Mouse (Mus musculus) cerebellum, postnatal 14 days (tissue): ENCODE data around the gene Dcpp3.
A peak's percentile ranks its signal among the peaks of the same experiment; 100 is the strongest.
"Not testable (repeated sequence)": the region's sequence is repeated elsewhere in the genome, so short reads cannot be mapped to it uniquely, and the experiment has no call there.

Experiments
- DNase-seq, 2 experiments: peaks; one replicate each; pipeline ENCODE4 v3.0.0; 2021; ENCODE audit warnings: mixed read lengths in 2 of 2

The Dcpp3 gene

GRCm38 (mm10) chr17:23917158-23917557 is at the start of gene Dcpp3:
Gene Dcpp3 (plus strand): TSS chr17:23917458.
- not testable (repeated sequence) for DNase-seq

DNA sequence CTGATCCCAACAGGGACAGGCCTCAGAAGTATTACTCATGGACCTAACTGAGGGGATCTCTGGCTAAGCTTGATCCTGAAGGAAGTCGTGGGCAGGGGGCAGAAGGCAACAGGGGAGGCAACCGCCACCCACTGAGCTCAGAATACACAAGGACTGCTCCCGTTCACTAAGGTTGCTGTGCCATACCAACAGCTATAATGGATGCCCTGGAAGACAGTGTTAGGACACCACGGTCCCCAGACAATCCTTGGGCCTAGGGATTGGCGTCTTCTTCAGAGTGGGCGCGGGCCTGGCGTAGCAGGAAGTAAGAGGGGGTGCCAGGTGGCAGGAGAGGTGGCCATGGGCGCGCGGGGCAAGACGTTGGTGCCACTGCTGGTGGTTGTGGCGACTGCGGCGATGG is 49.5 kb upstream of the Dcpp3 start, which contains the start of gene Prss21:
Gene Prss21, plus strand, starts transcription at position 301 of the 400 bp plus-strand sequence.
- no peak for DNase-seq

- DNase-seq, result no peak
These were observed 48.7 kb upstream of the Dcpp3 start for GRCm38 (mm10) chr17:23868513-23868912.

GRCm38 (mm10) chr17:23873884-23874856 is 43.1 kb upstream of the Dcpp3 start:
- peak; percentile 66 to 75 for DNase-seq

DNA sequence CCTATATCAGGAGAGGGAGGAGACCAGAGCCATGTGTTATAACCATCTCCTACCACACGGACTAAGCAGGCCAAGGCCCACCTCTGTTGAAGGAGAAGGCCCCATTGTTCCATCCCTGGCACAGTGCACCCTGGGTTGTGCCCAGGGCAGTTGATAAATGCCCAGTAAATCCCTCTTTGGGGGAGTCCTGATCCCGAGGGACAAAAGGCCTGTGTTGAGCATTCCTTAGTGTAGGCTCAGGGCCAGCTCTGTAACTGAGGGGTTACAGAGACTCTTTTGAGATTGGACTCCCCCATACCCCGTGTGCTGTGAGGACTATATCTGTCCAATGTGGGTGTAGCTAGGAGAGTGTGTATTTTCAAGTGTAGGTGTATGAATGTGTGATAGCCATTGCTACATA is 40.5 kb upstream of the Dcpp3 start:
- DNase-seq, result no peak

GRCm38 (mm10) chr17:23877166-23877565 is 40.1 kb upstream of the Dcpp3 start:
- no peak for DNase-seq

GRCm38 (mm10) chr17:23880576-23880975 is 36.7 kb upstream of the Dcpp3 start, which contains the start of the genes Dcpp1 and Dcpp2:
Gene Dcpp1 (plus strand): TSS chr17:23880876.
Gene Dcpp2 (plus strand): TSS chr17:23880880.
- DNase-seq, result not testable (repeated sequence)

- peak; percentile 90 to 91 for DNase-seq
These were observed 7.3 kb downstream of the Dcpp3 start for GRCm38 (mm10) chr17:23924531-23925007.

DNA sequence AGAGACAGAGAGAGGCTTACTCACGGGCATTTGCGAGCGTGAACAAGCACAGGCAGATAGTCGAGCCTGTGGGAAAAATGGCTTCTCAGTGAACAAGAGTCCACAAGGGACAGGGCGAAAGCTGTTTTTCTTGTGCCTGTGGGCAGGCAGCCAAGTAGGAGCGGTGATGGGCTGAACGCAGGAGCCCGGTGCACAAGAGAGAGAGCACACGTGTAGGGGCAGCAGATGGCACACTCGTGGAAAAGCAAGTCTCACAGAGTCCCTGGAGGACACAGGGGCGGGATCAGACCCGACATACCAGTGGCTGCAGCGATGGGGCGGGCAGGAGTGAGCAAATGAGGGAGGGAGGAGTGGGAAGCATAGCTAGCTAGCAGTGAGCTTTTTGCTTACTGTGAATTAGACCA is 7.8 kb downstream of the Dcpp3 start:
- DNase-seq, result peak; percentile 77 to 87

DNA sequence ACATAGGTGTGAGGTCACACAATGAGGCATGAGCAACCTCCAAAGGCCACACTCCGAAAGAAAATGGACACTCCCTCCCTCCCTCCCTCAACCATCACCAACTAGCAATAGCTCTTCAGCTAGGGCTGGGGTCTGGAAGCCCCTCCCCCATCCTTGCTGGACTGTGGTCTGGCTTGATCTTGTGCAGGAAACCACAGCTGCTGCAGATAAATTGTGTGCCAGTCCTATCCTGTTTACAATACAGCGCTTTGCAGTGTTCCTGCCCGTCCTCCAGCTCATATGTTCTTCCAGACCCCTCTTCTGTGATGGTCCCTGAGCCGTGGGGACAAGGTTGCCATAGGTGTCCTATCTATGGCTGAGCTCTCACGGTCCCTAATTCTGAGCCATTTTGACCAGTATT is 13.9 kb downstream of the Dcpp3 start:
- no peak for DNase-seq

DNA sequence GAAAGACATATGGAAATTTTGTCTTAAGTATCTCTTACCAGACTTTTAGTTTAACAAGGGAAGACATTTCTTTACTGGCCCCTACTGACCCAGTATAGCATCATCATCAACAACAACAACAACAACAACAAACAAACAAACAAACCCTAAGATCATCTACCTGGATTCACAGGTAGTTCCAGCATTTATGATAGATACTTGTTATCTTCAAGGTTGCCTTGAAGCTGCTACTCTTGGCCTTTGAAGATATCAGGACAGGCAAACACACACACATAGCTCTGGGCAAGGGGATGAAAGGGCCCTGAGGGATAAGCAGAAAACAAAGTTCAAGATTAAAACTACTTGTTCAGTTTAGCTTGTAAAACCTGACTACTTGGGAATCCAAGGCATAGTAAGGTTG is 24.1 kb downstream of the Dcpp3 start, which contains the start of gene Sbp:
Gene Sbp, plus strand, starts transcription at position 301 of the 400 bp plus-strand sequence.
- DNase-seq, result no peak

GRCm38 (mm10) chr17:23947486-23947885 is 30.2 kb downstream of the Dcpp3 start:
- not testable (repeated sequence) for DNase-seq

GRCm38 (mm10) chr17:23949068-23949467 is 31.8 kb downstream of the Dcpp3 start:
- DNase-seq, result no peak

DNA sequence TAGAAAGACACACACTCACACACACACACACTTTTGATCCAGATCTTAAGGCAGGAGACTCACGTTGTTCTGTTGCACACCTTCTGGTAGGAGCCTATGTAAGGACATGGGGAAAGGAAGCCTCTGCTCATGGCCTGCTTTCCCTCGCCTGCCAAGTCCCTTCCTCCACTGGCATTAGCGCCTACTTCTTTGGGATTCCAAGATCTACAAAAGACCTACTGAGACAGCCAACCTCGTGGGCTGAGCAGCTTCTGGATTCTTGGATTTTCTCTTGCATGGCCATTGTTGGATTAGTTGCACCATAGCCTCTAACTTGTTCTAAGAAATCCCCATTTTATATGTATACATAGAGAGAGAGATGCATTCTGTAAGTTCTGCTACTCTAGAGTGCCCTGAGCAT is 33.6 kb downstream of the Dcpp3 start:
- DNase-seq, result not testable (repeated sequence)

- DNase-seq, result no peak
These were observed 37.9 kb downstream of the Dcpp3 start, which contains the start of gene Sbpl for GRCm38 (mm10) chr17:23955174-23955573. Gene Sbpl (minus strand): TSS chr17:23955274.

DNA sequence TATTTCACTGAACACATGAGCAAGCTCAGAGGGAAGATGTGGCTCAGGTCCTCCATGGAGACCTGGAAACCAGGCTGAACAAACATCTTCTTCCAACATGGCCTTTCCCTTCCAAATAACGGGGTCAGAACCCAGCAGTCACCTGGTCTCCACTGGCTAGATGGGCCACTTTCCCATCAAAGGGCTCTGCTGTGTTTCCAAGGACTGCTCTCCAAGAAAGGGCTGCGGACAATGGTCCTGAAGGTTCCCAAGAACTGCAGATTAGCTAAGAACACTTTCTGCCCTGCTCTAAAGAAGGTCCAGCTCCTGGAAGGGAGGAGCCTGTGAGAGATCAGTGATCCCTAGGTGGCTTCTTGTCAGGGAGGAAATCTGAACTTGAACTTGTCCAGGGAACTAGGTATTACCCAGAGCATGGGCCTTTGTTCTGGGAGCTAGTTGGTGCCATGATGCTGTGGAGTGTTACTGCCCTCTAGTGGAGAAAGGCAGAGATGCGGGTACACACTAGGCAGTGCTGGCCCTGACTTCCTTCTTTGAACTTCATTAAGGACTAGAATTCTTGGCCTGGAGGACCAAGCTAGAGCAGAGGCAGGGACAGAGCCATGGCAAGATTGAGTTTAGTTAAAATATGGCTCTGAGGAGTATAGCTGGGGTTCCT is 43.0 kb downstream of the Dcpp3 start:
- peak; percentile 86 to 89 for DNase-seq

DNA sequence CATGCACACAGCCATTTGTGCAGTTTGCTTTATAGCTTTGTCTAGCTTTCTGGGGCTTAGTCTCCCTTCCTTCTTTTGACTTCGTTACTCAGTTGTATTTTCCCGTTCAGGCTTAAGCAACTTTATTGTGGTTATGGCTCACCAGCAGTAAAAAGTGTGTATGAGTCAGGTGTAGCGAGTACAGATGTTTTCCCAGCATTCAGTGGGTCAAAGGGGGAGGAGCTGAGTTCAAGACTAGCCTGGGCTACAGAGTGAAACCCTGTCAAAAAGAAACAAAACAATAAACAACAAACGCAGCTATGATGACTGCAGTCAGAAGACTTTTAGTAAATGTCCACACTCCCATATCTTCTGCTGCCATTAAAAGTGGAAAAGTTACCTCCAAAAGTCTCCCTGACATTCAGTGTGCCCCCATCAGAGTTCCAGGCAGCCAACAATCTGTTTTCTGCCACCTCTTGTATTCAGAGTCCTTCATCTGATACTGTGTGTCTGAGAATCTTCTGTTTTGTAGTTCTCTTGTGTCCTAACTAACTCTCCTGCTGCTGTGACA is 44.4 kb downstream of the Dcpp3 start:
- no peak for DNase-seq

GRCm38 (mm10) chr17:23965805-23966425 is 48.7 kb downstream of the Dcpp3 start:
- DNase-seq, result peak; percentile 33 to 45

DNA sequence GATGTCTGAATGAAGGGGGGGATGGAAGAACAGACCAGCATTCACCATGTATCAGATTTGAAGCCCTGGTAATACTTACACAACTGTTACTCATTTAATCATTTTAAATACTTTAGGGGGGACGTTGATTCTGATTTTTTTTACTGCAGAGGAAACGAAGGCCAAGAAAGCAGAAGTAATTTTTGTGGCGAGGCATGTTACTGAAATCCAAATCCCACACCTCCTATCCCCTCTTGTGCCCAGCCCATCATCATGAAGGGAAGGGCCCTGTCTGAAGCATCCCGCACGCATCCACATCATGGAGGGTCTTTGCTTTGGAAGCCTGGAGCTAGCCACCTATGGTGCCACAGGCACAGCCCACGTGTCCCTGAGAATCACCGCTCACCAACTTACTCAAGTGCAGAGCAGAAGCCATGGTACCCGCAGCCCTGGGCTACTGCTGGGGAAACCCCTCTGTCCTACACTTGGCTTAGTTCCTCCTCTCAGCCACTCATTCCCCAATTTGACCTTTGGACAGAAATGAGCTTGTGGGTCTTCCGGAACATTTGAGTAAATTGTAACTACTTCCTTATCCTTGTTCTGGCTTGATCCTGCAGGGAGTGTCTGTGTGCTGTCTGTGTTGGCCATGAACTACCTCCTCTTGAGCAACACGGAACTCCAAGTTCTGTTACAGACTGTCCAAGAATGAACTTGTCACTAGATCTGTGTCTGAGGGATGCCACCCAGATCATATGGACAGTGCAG is 49.6 kb downstream of the Dcpp3 start:
- no peak for DNase-seq

DNA sequence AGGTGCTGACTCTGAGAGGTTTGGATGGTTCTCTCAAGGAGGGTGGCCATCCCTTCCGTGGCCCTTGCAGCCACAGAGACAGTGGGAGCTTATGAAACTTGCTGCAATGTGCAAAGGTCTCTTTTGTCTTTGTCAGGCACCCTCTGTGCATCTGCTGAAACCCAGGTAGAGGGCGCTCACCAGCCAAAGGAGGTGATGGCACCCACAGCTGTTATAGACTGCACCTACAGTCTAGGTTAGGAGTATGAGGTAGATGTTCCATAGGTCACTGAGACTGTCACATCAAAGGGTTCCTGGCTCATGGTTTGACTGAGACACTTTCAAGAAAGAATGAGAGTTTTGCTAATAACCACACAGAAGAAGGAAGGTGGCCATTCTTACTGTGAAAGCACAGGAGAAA is 51.5 kb downstream of the Dcpp3 start:
- no peak for DNase-seq
